Mouse (Mus musculus): ENCODE measurements around the gene Adamtsl3. TPM values are rescaled to one million over a fixed set of nuclear protein-coding genes. Genes with fewer than 3 reads are reported as not detected.

Gene Adamtsl3
- total and polyA plus RNA-seq, 2 experiments from 2014 or later, result 1.2 to 4.2 TPM

DNA sequence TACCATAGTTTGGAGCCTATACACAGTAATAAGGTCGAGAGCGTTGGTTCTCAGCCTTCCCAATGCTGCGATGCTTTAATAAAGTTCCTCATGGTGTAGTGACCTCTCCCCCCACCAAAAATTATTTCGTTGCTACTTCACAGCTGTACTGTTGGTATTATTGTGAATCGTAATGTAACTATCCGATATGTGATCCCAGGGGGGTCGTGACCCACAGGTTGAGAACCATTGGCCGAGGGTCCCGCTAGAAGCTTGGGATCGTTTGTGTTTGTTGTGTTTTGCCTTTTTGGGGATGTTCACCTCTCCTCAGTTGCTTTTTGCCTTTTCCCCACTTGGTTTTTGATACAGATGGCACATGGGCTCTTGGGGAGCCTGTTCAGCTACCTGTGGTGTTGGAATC is 220.9 kb downstream of the Adamtsl3 start:
- Histone ChIP-seq H3K4me1 (ENCODE audit: insufficient read depth, low read length) (no peaks in the 10 kb centered on the region), H3K36me3 (ENCODE audit: insufficient read depth, low read length) (no peaks in the 10 kb centered on the region), H3K4me3 (ENCODE audit: low read depth, low read length) (no peak overlapping the region), H3K9ac (replicated peaks; ENCODE audit: low read length, poor library complexity, severe bottlenecking) (no peak overlapping the region), H3K27me3 (ENCODE audit: insufficient read depth, low read length) (no peaks in the 10 kb centered on the region), H3K9me3 (ENCODE audit: low read length) (no peaks in the 10 kb centered on the region), H3K27ac (ENCODE audit: low read depth, low read length) (no peak overlapping the region), H3K4me2 (ENCODE audit: low read depth, low read length, poor library complexity, severe bottlenecking) (no peak overlapping the region)
- 93% methylated on average over 10 of the region's 10 CpGs for WGBS
- TF ChIP-seq CTCF (IDR thresholded peaks at IDR 0.05), result no peak
- ATAC-seq (ENCODE audit: low FRiP score) (no peak), DNase-seq (ENCODE audit: low spot score) (no peak)

DNA sequence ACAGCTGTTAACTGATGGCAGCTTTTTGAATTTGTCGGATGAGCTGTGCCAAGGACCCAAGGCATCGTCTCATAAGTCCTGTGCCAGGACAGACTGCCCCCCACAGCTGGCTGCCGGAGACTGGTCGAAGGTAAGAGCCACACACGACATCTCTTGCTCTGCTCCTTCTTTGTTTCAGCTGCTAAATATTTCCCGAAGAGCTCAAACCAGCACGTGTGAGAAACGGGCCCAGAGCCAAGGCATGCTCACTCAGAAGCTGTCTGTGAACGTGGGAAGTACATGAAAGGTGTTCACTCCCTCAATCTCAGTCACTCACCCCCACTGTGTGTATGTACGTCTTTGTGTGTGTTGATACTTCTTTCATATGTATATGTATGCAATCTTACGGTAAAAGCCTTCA is 221.6 kb downstream of the Adamtsl3 start:
- no peaks in the 10 kb centered on the region for H3K9me3 ChIP-seq (ENCODE audit: low read length)
- no peaks in the 10 kb centered on the region for H3K36me3 ChIP-seq (ENCODE audit: insufficient read depth, low read length)
- no peak overlapping the region for H3K9ac ChIP-seq (replicated peaks; ENCODE audit: low read length, poor library complexity, severe bottlenecking)
- H3K4me2 ChIP-seq (ENCODE audit: low read depth, low read length, poor library complexity, severe bottlenecking), result no peak overlapping the region
- no peak for DNase-seq (ENCODE audit: low spot score)
- no peak for TF ChIP-seq CTCF (IDR thresholded peaks at IDR 0.05)
- H3K4me1 ChIP-seq (ENCODE audit: insufficient read depth, low read length), result no peaks in the 10 kb centered on the region
- no peak for ATAC-seq (ENCODE audit: low FRiP score)
- H3K27me3 ChIP-seq (ENCODE audit: insufficient read depth, low read length), result no peaks in the 10 kb centered on the region
- no peak overlapping the region for H3K27ac ChIP-seq (ENCODE audit: low read depth, low read length)
- WGBS, result 72% methylated on average over 11 of the region's 11 CpGs
- H3K4me3 ChIP-seq (ENCODE audit: low read depth, low read length), result no peak overlapping the region

DNA sequence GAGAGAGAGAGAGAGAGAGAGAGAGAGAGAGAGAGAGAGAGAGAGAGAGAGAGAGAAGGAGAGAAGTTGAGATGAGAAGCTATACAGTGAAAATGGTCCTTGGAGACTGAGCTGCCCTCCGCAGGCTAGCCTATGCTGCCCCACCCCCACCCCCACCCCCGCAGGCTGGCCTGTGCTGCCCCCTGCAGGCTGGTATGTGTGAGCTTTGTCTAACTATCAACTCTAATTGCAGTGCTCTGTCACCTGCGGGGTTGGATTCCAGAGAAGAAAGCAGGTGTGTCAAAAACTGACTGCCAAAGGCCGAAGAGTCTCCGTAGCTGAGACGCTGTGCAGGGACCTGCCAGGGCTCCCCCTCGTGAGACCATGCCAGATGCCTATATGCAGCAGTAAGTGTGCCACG is 231.2 kb downstream of the Adamtsl3 start:
- Histone ChIP-seq H3K36me3 (ENCODE audit: insufficient read depth, low read length) (no peaks in the 10 kb centered on the region), H3K9ac (replicated peaks; ENCODE audit: low read length, poor library complexity, severe bottlenecking) (no peak overlapping the region), H3K4me3 (ENCODE audit: low read depth, low read length) (no peak overlapping the region), H3K27ac (ENCODE audit: low read depth, low read length) (no peak overlapping the region), H3K4me1 (ENCODE audit: insufficient read depth, low read length) (no peaks in the 10 kb centered on the region), H3K4me2 (ENCODE audit: low read depth, low read length, poor library complexity, severe bottlenecking) (no peak overlapping the region), H3K9me3 (ENCODE audit: low read length) (no peaks in the 10 kb centered on the region), H3K27me3 (ENCODE audit: insufficient read depth, low read length) (no peaks in the 10 kb centered on the region)
- no peak for TF ChIP-seq CTCF (IDR thresholded peaks at IDR 0.05)
- DNase-seq (ENCODE audit: low spot score) (no peak), ATAC-seq (ENCODE audit: low FRiP score) (no peak)
- WGBS, result 53% methylated on average over 8 of the region's 8 CpGs

DNA sequence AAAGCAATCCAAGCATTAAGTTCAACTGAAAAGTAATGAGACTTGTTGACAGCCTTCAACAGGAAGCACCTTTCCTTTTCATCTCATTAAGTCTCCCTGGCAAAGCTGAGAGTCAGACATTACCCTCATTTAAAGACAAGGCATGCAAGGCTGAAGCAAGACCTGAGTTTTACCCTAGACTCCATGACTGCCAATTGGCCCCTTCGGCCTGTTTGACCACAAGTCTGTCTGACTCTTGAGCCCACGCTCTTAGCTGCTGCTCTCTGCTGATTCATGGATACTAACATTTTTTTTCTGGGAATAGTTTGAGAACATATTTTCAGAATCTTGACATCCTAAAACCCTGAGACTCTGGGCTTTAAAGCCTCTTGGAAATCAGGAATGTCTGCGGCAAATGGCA is 232.3 kb downstream of the Adamtsl3 start:
- Histone ChIP-seq H3K4me3 (ENCODE audit: low read depth, low read length) (no peak overlapping the region), H3K9ac (replicated peaks; ENCODE audit: low read length, poor library complexity, severe bottlenecking) (no peak overlapping the region), H3K36me3 (ENCODE audit: insufficient read depth, low read length) (no peaks in the 10 kb centered on the region), H3K4me1 (ENCODE audit: insufficient read depth, low read length) (no peaks in the 10 kb centered on the region), H3K27me3 (ENCODE audit: insufficient read depth, low read length) (no peaks in the 10 kb centered on the region), H3K4me2 (ENCODE audit: low read depth, low read length, poor library complexity, severe bottlenecking) (no peak overlapping the region), H3K9me3 (ENCODE audit: low read length) (no peaks in the 10 kb centered on the region), H3K27ac (ENCODE audit: low read depth, low read length) (no peak overlapping the region)
- no peak for DNase-seq (ENCODE audit: low spot score)
- no peak for TF ChIP-seq CTCF (IDR thresholded peaks at IDR 0.05)
- ATAC-seq (ENCODE audit: low FRiP score), result no peak
- 98% methylated on average over 3 of the region's 3 CpGs for WGBS

DNA sequence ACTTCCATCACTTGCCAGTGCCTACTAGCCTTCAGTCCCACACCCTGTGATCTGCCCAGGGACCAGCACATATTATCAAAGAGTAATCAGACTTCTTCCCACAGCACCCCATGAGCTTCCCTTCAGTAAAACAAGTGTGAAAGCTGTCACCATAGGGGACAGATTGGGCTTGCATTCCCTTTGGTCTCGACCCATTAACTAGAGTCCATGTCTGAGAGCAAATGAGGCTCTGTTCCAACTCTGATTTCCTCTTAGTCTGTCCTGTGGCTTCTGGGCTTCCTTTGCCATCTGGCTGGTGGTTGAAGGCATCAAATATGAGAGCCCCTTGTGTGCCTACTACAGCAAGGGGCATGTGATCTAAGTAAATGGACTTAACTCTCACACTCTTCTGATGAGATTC is 237.5 kb downstream of the Adamtsl3 start:
- Histone ChIP-seq H3K9me3 (ENCODE audit: low read length) (no peaks in the 10 kb centered on the region), H3K4me3 (ENCODE audit: low read depth, low read length) (no peak overlapping the region), H3K9ac (replicated peaks; ENCODE audit: low read length, poor library complexity, severe bottlenecking) (no peak overlapping the region), H3K4me2 (ENCODE audit: low read depth, low read length, poor library complexity, severe bottlenecking) (no peak overlapping the region), H3K27ac (ENCODE audit: low read depth, low read length) (no peak overlapping the region), H3K36me3 (ENCODE audit: insufficient read depth, low read length) (no peaks in the 10 kb centered on the region), H3K4me1 (ENCODE audit: insufficient read depth, low read length) (no peaks in the 10 kb centered on the region), H3K27me3 (ENCODE audit: insufficient read depth, low read length) (no peaks in the 10 kb centered on the region)
- no peak for ATAC-seq (ENCODE audit: low FRiP score)
- DNase-seq (ENCODE audit: low spot score), result no peak
- WGBS, result 84% methylated on average over 1 of the region's 1 CpGs
- no peak for TF ChIP-seq CTCF (IDR thresholded peaks at IDR 0.05)

DNA sequence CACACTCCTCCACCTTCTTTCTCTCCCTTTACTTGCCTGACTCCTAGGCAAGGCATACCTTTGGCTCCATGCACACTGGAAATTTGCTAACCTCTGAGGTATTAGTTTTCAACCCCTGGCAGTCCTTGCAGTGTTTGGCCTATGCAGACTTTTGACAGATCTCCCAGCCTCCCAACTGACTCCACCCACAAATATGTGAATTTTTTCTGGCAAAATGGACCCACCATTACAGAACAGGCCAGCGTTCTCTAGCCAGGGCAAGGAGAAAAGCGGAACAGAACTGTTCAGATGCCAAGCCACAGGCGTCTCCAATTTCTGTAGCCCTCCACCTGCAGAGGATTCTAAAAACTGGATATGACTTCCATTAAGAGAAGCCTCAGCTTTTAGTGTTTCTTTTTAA is 244.5 kb downstream of the Adamtsl3 start:
- Histone ChIP-seq H3K4me1 (ENCODE audit: insufficient read depth, low read length) (no peaks in the 10 kb centered on the region), H3K4me3 (ENCODE audit: low read depth, low read length) (no peak overlapping the region), H3K9me3 (ENCODE audit: low read length) (no peaks in the 10 kb centered on the region), H3K27me3 (ENCODE audit: insufficient read depth, low read length) (no peaks in the 10 kb centered on the region), H3K27ac (ENCODE audit: low read depth, low read length) (no peak overlapping the region), H3K36me3 (ENCODE audit: insufficient read depth, low read length) (no peaks in the 10 kb centered on the region), H3K4me2 (ENCODE audit: low read depth, low read length, poor library complexity, severe bottlenecking) (no peak overlapping the region), H3K9ac (replicated peaks; ENCODE audit: low read length, poor library complexity, severe bottlenecking) (no peak overlapping the region)
- DNase-seq (ENCODE audit: low spot score) (no peak), ATAC-seq (ENCODE audit: low FRiP score) (no peak)
- no peak for TF ChIP-seq CTCF (IDR thresholded peaks at IDR 0.05)
- whole genome bisulfite sequencing, result 95% methylated on average over 3 of the region's 3 CpGs
